Mouse (Mus musculus): ENCODE data around the gene Smyd3. TPM values are rescaled to one million over a fixed set of nuclear protein-coding genes. Genes with fewer than 3 reads are reported as not detected.

Smyd3 gene
- polyA plus RNA-seq, 1 experiment, result 9.6 TPM

DNA sequence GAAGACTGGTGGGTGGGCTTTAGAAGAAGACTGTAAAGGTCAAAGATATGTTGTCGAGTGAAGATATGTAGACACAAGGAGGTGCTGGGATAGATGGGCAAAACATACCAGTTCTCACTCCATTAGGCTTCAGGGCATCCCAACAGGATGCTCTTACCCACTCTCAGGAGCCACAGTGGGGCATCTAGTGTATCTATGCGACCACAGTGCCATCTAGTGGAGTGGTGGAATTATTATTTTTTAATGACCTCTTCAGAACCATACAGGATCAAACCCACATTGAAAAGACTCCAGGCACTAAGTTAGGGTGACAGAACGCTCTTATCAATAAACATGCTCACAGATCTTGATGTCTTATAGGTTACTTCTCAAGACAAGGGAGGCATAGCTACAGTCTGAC is 375.7 kb downstream of the Smyd3 start:
- Histone ChIP-seq H3K27ac (ENCODE audit: control insufficient read depth, insufficient read depth, low read length) (no peak overlapping the region), H3K4me1 (replicated peaks; ENCODE audit: control insufficient read depth, insufficient read depth, low read length) (no peaks in the 10 kb centered on the region), H3K27me3 (ENCODE audit: control insufficient read depth, insufficient read depth, low read length) (no peaks in the 10 kb centered on the region), H3K36me3 (ENCODE audit: control insufficient read depth, insufficient read depth, low read length) (no peaks in the 10 kb centered on the region), H3K4me3 (ENCODE audit: control insufficient read depth, insufficient read depth, low read length) (no peak overlapping the region)
- TF ChIP-seq POLR2A (IDR thresholded peaks at IDR 0.05; ENCODE audit: control insufficient read depth, extremely low read depth, insufficient read depth, low read length, poor library complexity) (no peak), CTCF (IDR thresholded peaks at IDR 0.05; ENCODE audit: borderline replicate concordance, control insufficient read depth, extremely low read depth, insufficient read depth, low read length, poor library complexity) (no peak)
- DNase-seq, result peak; percentile 42
- 52% methylated on average over 3 of the region's 3 CpGs for WGBS

GRCm38 (mm10) chr1:179141071-179141650 is 376.7 kb downstream of the Smyd3 start:
- Histone ChIP-seq H3K27me3 (ENCODE audit: control insufficient read depth, insufficient read depth, low read length) (no peaks in the 10 kb centered on the region), H3K4me3 (ENCODE audit: control insufficient read depth, insufficient read depth, low read length) (no peak overlapping the region), H3K27ac (ENCODE audit: control insufficient read depth, insufficient read depth, low read length) (no peak overlapping the region), H3K36me3 (ENCODE audit: control insufficient read depth, insufficient read depth, low read length) (no peaks in the 10 kb centered on the region), H3K4me1 (replicated peaks; ENCODE audit: control insufficient read depth, insufficient read depth, low read length) (no peaks in the 10 kb centered on the region)
- TF ChIP-seq CTCF (IDR thresholded peaks at IDR 0.05; ENCODE audit: borderline replicate concordance, control insufficient read depth, extremely low read depth, insufficient read depth, low read length, poor library complexity) (no peak), POLR2A (IDR thresholded peaks at IDR 0.05; ENCODE audit: control insufficient read depth, extremely low read depth, insufficient read depth, low read length, poor library complexity) (no peak)
- no peak for DNase-seq
- WGBS, result 94% methylated on average over 12 of the region's 12 CpGs

DNA sequence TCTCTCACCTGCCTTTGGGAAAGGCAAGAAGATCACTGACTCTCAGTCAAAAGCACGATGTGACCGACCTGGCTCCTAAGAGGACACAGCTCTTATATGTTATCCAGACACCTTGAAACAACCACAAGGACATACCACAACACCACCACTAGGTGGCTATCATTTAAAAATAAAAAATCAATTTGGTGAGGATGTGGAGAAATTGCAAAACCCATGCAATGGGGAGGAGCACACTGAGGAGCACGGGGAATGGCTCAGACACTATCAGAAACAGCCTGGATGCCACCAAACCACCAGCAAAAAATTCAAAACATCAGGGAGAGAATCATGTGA is 380.7 kb downstream of the Smyd3 start:
- no peak for TF ChIP-seq CTCF (IDR thresholded peaks at IDR 0.05; ENCODE audit: borderline replicate concordance, control insufficient read depth, extremely low read depth, insufficient read depth, low read length, poor library complexity)
- TF ChIP-seq POLR2A (IDR thresholded peaks at IDR 0.05; ENCODE audit: control insufficient read depth, extremely low read depth, insufficient read depth, low read length, poor library complexity), result no peak
- WGBS, result 93% methylated on average over 3 of the region's 3 CpGs
- DNase-seq, result no peak
- H3K4me1 ChIP-seq (replicated peaks; ENCODE audit: control insufficient read depth, insufficient read depth, low read length), result peaks cover 6% of the 10 kb centered on the region
- no peak overlapping the region for H3K27ac ChIP-seq (ENCODE audit: control insufficient read depth, insufficient read depth, low read length)
- H3K4me3 ChIP-seq (ENCODE audit: control insufficient read depth, insufficient read depth, low read length), result no peak overlapping the region
- no peaks in the 10 kb centered on the region for H3K27me3 ChIP-seq (ENCODE audit: control insufficient read depth, insufficient read depth, low read length)
- H3K36me3 ChIP-seq (ENCODE audit: control insufficient read depth, insufficient read depth, low read length), result no peaks in the 10 kb centered on the region

- peaks cover 6% of the 10 kb centered on the region for H3K4me1 ChIP-seq (replicated peaks; ENCODE audit: control insufficient read depth, insufficient read depth, low read length)
- H3K27me3 ChIP-seq (ENCODE audit: control insufficient read depth, insufficient read depth, low read length), result no peaks in the 10 kb centered on the region
- no peak for DNase-seq
- no peak overlapping the region for H3K4me3 ChIP-seq (ENCODE audit: control insufficient read depth, insufficient read depth, low read length)
- 88% methylated on average over 14 of the region's 14 CpGs for WGBS
- H3K27ac ChIP-seq (ENCODE audit: control insufficient read depth, insufficient read depth, low read length), result no peak overlapping the region
- TF ChIP-seq CTCF (IDR thresholded peaks at IDR 0.05; ENCODE audit: borderline replicate concordance, control insufficient read depth, extremely low read depth, insufficient read depth, low read length, poor library complexity) (0 out of 2 replicates have a peak, but pooled peaks have one; percentile 20), POLR2A (IDR thresholded peaks at IDR 0.05; ENCODE audit: control insufficient read depth, extremely low read depth, insufficient read depth, low read length, poor library complexity) (no peak)
- H3K36me3 ChIP-seq (ENCODE audit: control insufficient read depth, insufficient read depth, low read length), result no peaks in the 10 kb centered on the region
Observed at GRCm38 (mm10) chr1:179136461-179137144, 381.2 kb downstream of the Smyd3 start.

DNA sequence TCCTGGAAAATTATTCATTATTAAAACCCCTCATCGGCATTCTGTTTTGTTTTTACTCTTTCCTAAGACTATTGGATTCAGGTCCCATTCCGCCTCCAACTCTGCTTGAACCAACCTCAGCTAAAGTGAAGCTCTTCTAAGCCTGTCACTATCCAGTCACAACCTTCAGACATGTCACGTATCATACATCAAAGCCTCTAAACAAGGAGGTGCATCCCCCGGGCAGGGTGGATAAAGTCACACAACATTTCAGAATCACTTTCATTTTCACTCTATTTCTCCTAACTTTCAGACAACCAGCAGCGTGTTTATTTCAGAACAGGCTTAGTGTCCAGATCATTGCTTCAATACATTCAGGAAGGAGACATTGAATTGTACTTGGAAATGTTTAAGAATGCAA is 387.8 kb downstream of the Smyd3 start:
- no peaks in the 10 kb centered on the region for H3K36me3 ChIP-seq (ENCODE audit: control insufficient read depth, insufficient read depth, low read length)
- peaks cover 6% of the 10 kb centered on the region for H3K4me1 ChIP-seq (replicated peaks; ENCODE audit: control insufficient read depth, insufficient read depth, low read length)
- DNase-seq, result no peak
- no peak overlapping the region for H3K4me3 ChIP-seq (ENCODE audit: control insufficient read depth, insufficient read depth, low read length)
- H3K27ac ChIP-seq (ENCODE audit: control insufficient read depth, insufficient read depth, low read length), result no peak overlapping the region
- 71% methylated on average over 5 of the region's 5 CpGs for WGBS
- no peak for TF ChIP-seq CTCF (IDR thresholded peaks at IDR 0.05; ENCODE audit: borderline replicate concordance, control insufficient read depth, extremely low read depth, insufficient read depth, low read length, poor library complexity)
- no peak for TF ChIP-seq POLR2A (IDR thresholded peaks at IDR 0.05; ENCODE audit: control insufficient read depth, extremely low read depth, insufficient read depth, low read length, poor library complexity)
- no peaks in the 10 kb centered on the region for H3K27me3 ChIP-seq (ENCODE audit: control insufficient read depth, insufficient read depth, low read length)

DNA sequence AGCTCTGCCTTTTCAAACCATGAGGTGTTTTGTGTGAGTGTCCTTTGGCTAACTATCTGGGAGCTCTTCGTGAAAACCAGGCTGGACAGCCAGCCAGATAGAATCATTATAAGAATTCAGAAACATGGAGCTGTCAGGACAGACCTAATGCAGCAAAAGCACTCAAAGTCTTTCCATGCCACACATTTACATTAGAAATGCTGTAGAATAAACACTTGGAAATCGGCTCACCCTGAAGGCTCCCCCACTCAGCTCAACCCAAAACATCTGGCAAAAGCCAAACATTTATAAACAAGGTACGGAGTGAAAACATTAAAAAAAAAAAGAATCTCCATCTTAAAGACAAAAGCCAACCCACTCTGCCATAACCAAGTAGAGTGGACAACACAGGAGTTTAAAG is 391.6 kb downstream of the Smyd3 start:
- TF ChIP-seq POLR2A (IDR thresholded peaks at IDR 0.05; ENCODE audit: control insufficient read depth, extremely low read depth, insufficient read depth, low read length, poor library complexity), result no peak
- TF ChIP-seq CTCF (IDR thresholded peaks at IDR 0.05; ENCODE audit: borderline replicate concordance, control insufficient read depth, extremely low read depth, insufficient read depth, low read length, poor library complexity), result no peak
- WGBS, result 90% methylated on average over 3 of the region's 3 CpGs

More for the DNA sequence above, 391.6 kb downstream of the Smyd3 start:
- no peak overlapping the region for H3K27ac ChIP-seq (ENCODE audit: control insufficient read depth, insufficient read depth, low read length)
- no peaks in the 10 kb centered on the region for H3K27me3 ChIP-seq (ENCODE audit: control insufficient read depth, insufficient read depth, low read length)
- no peak for DNase-seq
- no peak overlapping the region for H3K4me3 ChIP-seq (ENCODE audit: control insufficient read depth, insufficient read depth, low read length)
- no peaks in the 10 kb centered on the region for H3K36me3 ChIP-seq (ENCODE audit: control insufficient read depth, insufficient read depth, low read length)
- H3K4me1 ChIP-seq (replicated peaks; ENCODE audit: control insufficient read depth, insufficient read depth, low read length), result no peaks in the 10 kb centered on the region

Measured in thymus, adult 2 months (tissue).